Comparison of ENCODE assay signal across 27 mouse cellular contexts in the genomic region with DNA sequence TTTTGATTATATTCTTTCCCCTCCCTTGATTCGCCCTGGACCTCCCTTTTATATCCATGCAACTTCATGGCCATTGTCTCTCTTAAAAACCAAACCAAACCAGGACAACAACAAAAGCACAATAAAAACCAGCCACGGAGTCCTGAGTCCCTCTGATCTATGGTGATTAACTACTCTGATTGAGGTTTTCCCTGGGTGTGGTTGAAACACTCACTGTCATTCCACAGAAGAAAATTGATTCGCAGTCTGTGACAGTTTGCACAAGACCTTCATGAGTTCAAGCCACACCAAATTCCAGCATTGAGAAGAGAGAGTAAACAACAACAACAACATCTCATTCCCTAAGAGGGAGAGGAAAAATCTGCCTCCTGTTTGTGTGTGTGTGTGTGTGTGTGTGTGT. TPM values are rescaled to one million over a fixed set of nuclear protein-coding genes. Genes with fewer than 3 reads are reported as not detected.
A peak's percentile ranks its signal among the peaks of the same experiment; 100 is the strongest.
DNase-seq lines count a peak whose midpoint lies in the region; ATAC-seq and TF ChIP-seq lines count a peak whose summit lies in the region.
"Had no signal": no experiment of that assay in that cellular context is flagged by ENCODE, and none has a peak within 500 bp of the region (broad histone marks: within the 10 kb centered on the region; RNA-seq: fewer than 3 reads in every experiment).

No protein-coding gene starts in this region.

- no peaks in the 10 kb centered on the region for H3K79me2 ChIP-seq in myocyte (ENCODE audit: control insufficient read depth, insufficient read depth)

- H3K4me3 ChIP-seq in midbrain, embryonic 11.5 days (ENCODE audit: low read depth, low read length) = no peak overlapping the region
- H3K4me3 ChIP-seq in midbrain, postnatal 0 days (ENCODE audit: low read depth, low read length) = no peak overlapping the region
- no peak overlapping the region for H3K4me3 ChIP-seq in myocyte
- H3K4me3 ChIP-seq in layer of hippocampus, adult 2 months = no peak overlapping the region
- H3K4me3 ChIP-seq in forebrain, embryonic 15.5 days = no peak overlapping the region
- H3K4me3 ChIP-seq: embryonic facial prominence, embryonic 13.5 days; erythroblast, embryonic 14.5 days; forebrain, embryonic 12.5 days; gastrocnemius, adult 2 months; heart, embryonic 12.5 days; heart, embryonic 15.5 days had no signal

- H3K36me3 ChIP-seq in midbrain, embryonic 11.5 days (ENCODE audit: control insufficient read depth, insufficient read depth, low read length) = no peaks in the 10 kb centered on the region
- H3K36me3 ChIP-seq in midbrain, postnatal 0 days (ENCODE audit: insufficient read depth, low read length) = no peaks in the 10 kb centered on the region
- no peaks in the 10 kb centered on the region for H3K36me3 ChIP-seq in myocyte (ENCODE audit: control insufficient read depth, insufficient read depth)
- no peaks in the 10 kb centered on the region for H3K36me3 ChIP-seq in forebrain, embryonic 15.5 days
- H3K36me3 ChIP-seq: embryonic facial prominence, embryonic 13.5 days; forebrain, embryonic 12.5 days; heart, embryonic 12.5 days; heart, embryonic 15.5 days had no signal

- H3K27ac ChIP-seq in midbrain, embryonic 11.5 days (ENCODE audit: low read depth, low read length) = no peak overlapping the region
- no peak overlapping the region for H3K27ac ChIP-seq in midbrain, postnatal 0 days (ENCODE audit: low read depth, low read length)
- no peak overlapping the region for H3K27ac ChIP-seq in layer of hippocampus, adult 2 months
- no peak overlapping the region for H3K27ac ChIP-seq in forebrain, embryonic 15.5 days (replicated peaks)
- H3K27ac ChIP-seq: embryonic facial prominence, embryonic 13.5 days; forebrain, embryonic 12.5 days; gastrocnemius, adult 2 months; heart, embryonic 15.5 days; hindbrain, embryonic 14.5 days; hindbrain, postnatal 0 days had no signal

- 31% methylated on average over 3 of the region's 3 CpGs for WGBS in midbrain, embryonic 11.5 days
- WGBS in midbrain, postnatal 0 days = 34% methylated on average over 3 of the region's 3 CpGs
- WGBS in forebrain, embryonic 15.5 days = 26% methylated on average over 3 of the region's 3 CpGs

- TF ChIP-seq CTCF in midbrain, postnatal 0 days (IDR thresholded peaks at IDR 0.05) = no peak
- TF ChIP-seq CTCF in layer of hippocampus, adult 2 months (conservative IDR thresholded peaks at IDR 0.05) = no peak

- no peaks in the 10 kb centered on the region for H3K27me3 ChIP-seq in midbrain, embryonic 11.5 days (ENCODE audit: control insufficient read depth, insufficient read depth, low read length)
- no peaks in the 10 kb centered on the region for H3K27me3 ChIP-seq in midbrain, postnatal 0 days (ENCODE audit: insufficient read depth, low read length)
- H3K27me3 ChIP-seq in myocyte (ENCODE audit: control insufficient read depth, insufficient read depth, insufficient read length) = no peaks in the 10 kb centered on the region
- H3K27me3 ChIP-seq in forebrain, embryonic 15.5 days = no peaks in the 10 kb centered on the region
- H3K27me3 ChIP-seq: embryonic facial prominence, embryonic 13.5 days; forebrain, embryonic 12.5 days; heart, embryonic 12.5 days; heart, embryonic 15.5 days had no signal

- no peak overlapping the region for H3ac ChIP-seq in myocyte (ENCODE audit: control insufficient read depth, insufficient read length)

- H3K9ac ChIP-seq in midbrain, embryonic 11.5 days (ENCODE audit: low read length) = no peak overlapping the region
- no peak overlapping the region for H3K9ac ChIP-seq in midbrain, postnatal 0 days (replicated peaks; ENCODE audit: low read length, poor library complexity, severe bottlenecking)
- H3K9ac ChIP-seq in forebrain, embryonic 15.5 days (replicated peaks) = no peak overlapping the region
- H3K9ac ChIP-seq: embryonic facial prominence, embryonic 13.5 days; forebrain, embryonic 12.5 days; heart, embryonic 12.5 days; heart, embryonic 15.5 days; hindbrain, embryonic 14.5 days had no signal

- no peak overlapping the region for H3K4me2 ChIP-seq in midbrain, embryonic 11.5 days
- no peak overlapping the region for H3K4me2 ChIP-seq in midbrain, postnatal 0 days (ENCODE audit: low read depth, low read length, poor library complexity, severe bottlenecking)
- peak overlapping the region; percentile 35 for H3K4me2 ChIP-seq in myocyte (ENCODE audit: low read depth)
- no peak overlapping the region for H3K4me2 ChIP-seq in forebrain, embryonic 15.5 days (replicated peaks)
- H3K4me2 ChIP-seq: embryonic facial prominence, embryonic 13.5 days; forebrain, embryonic 12.5 days; heart, embryonic 12.5 days; heart, embryonic 15.5 days; hindbrain, embryonic 14.5 days had no signal

- peak; percentile 56 for DNase-seq in midbrain, embryonic 11.5 days (ENCODE audit: low spot score, missing footprints)
- DNase-seq in midbrain, postnatal 0 days (ENCODE audit: low spot score) = no peak
- peak; percentile 65 for DNase-seq in R1 (ENCODE audit: low read depth, low spot score)
- DNase-seq in layer of hippocampus, adult 2 months (ENCODE audit: low spot score in 2 of 2) = no peak
- DNase-seq: adrenal gland, postnatal 10 days; adrenal gland, postnatal 36 days; cerebellum, adult 18-20 months; cerebellum, adult 9-10 months; cerebellum, postnatal 14 days; gastrocnemius, adult 2 months; gastrocnemius, postnatal 14 days; heart, adult 18-20 months; heart, postnatal 10 days; heart, postnatal 36 days; kidney, adult 2 months had no signal

- no peaks in the 10 kb centered on the region for H3K9me3 ChIP-seq in midbrain, embryonic 11.5 days (ENCODE audit: control insufficient read depth, low read length)
- H3K9me3 ChIP-seq in midbrain, postnatal 0 days (ENCODE audit: low read length) = no peaks in the 10 kb centered on the region
- no peaks in the 10 kb centered on the region for H3K9me3 ChIP-seq in forebrain, embryonic 15.5 days
- H3K9me3 ChIP-seq: embryonic facial prominence, embryonic 13.5 days; forebrain, embryonic 12.5 days; heart, embryonic 12.5 days; heart, embryonic 15.5 days had no signal

- H3K4me1 ChIP-seq in midbrain, embryonic 11.5 days (ENCODE audit: control insufficient read depth, insufficient read depth, low read length) = no peaks in the 10 kb centered on the region
- H3K4me1 ChIP-seq in midbrain, postnatal 0 days (ENCODE audit: insufficient read depth, low read length) = no peaks in the 10 kb centered on the region
- no peaks in the 10 kb centered on the region for H3K4me1 ChIP-seq in forebrain, embryonic 15.5 days
- H3K4me1 ChIP-seq: embryonic facial prominence, embryonic 13.5 days; forebrain, embryonic 12.5 days had no signal

- no peak for TF ChIP-seq POLR2A in myocyte (IDR thresholded peaks at IDR 0.05; ENCODE audit: insufficient read length, low read depth)

- ATAC-seq in midbrain, embryonic 11.5 days (ENCODE audit: low FRiP score) = no peak
- no peak for ATAC-seq in midbrain, postnatal 0 days (ENCODE audit: low FRiP score)
- ATAC-seq in forebrain, embryonic 15.5 days (replicated peaks) = no peak
- ATAC-seq: CD4-positive, CD25-positive, alpha-beta regulatory T cell, adult 4 months; forebrain, embryonic 16.5 days; hindbrain, postnatal 0 days; inflammation-experienced regulatory T-cells, adult 6 months had no signal

TF ChIP-seq in myocyte, 11 proteins besides CTCF, POLR2A, EP300 and RAD21:
- TF ChIP-seq USF1 (IDR thresholded peaks at IDR 0.05; ENCODE audit: low read depth) (no peak), TCF3 (IDR thresholded peaks at IDR 0.05; ENCODE audit: insufficient read length, low read depth) (no peak), MYOG (IDR thresholded peaks at IDR 0.05; ENCODE audit: control insufficient read depth in 1 of 3, insufficient read depth in 1 of 3, insufficient read length in 2 of 3, low read depth in 2 of 3) (no peak), REST (IDR thresholded peaks at IDR 0.05; ENCODE audit: insufficient read depth, insufficient read length) (no peak), CEBPB (IDR thresholded peaks at IDR 0.05; ENCODE audit: insufficient read depth, poor library complexity, severe bottlenecking) (no peak), E2F4 (IDR thresholded peaks at IDR 0.05; ENCODE audit: insufficient read depth) (no peak), POLR2AphosphoS2 (IDR thresholded peaks at IDR 0.05; ENCODE audit: insufficient read length, low read depth) (no peak), TCF12 (IDR thresholded peaks at IDR 0.05; ENCODE audit: insufficient read depth, poor library complexity, severe bottlenecking) (no peak), MAX (IDR thresholded peaks at IDR 0.05; ENCODE audit: low read depth) (no peak), SRF (IDR thresholded peaks at IDR 0.05; ENCODE audit: control insufficient read depth, insufficient read length, low read depth) (no peak), MYOD1 (IDR thresholded peaks at IDR 0.05; ENCODE audit: control insufficient read depth in 1 of 3, insufficient read length in 2 of 3, low read depth in 2 of 3) (no peak)

RNA-seq across cellular contexts. Expression of gene Acsl3, which starts 56.1 kb away (rescaled TPM):
- 97.9 and 109 TPM in 2 replicates for polyA plus RNA-seq in midbrain, embryonic 11.5 days (2014; fragmentation: Nextera tagmentation; extraction: Ambion mirVana)
- total RNA-seq in midbrain, postnatal 0 days (2014; rRNA removed) = 104 and 108 TPM in 2 replicates
- 87.5 and 89.2 TPM in 2 replicates for polyA plus RNA-seq in midbrain, postnatal 0 days (2015; fragmentation: Nextera tagmentation; extraction: Ambion mirVana)
- 106 TPM for polyA plus RNA-seq in myocyte (2012; fragmentation: generic; extraction: Trizol)
- total RNA-seq in layer of hippocampus, adult 2 months (2021) = 100 to 1,000 TPM; 186 to 188 TPM
- polyA plus RNA-seq in forebrain, embryonic 15.5 days (2015; fragmentation: Nextera tagmentation; extraction: Ambion mirVana) = 74.3 and 77.0 TPM in 2 replicates

RNA-seq across cellular contexts. Expression of gene Utp14b, which starts 56.3 kb away (rescaled TPM):
- polyA plus RNA-seq in midbrain, embryonic 11.5 days (2014; fragmentation: Nextera tagmentation; extraction: Ambion mirVana) = 5.3 and 6.0 TPM in 2 replicates
- total RNA-seq in midbrain, postnatal 0 days (2014; rRNA removed) = 6.7 and 8.8 TPM in 2 replicates
- 1.8 and 2.4 TPM in 2 replicates for polyA plus RNA-seq in midbrain, postnatal 0 days (2015; fragmentation: Nextera tagmentation; extraction: Ambion mirVana)
- polyA plus RNA-seq in myocyte (2012; fragmentation: generic; extraction: Trizol) = 3.0 TPM
- total RNA-seq in layer of hippocampus, adult 2 months (2021) = 10 to 100 TPM; 21.6 to 28.7 TPM
- polyA plus RNA-seq in forebrain, embryonic 15.5 days (2015; fragmentation: Nextera tagmentation; extraction: Ambion mirVana) = 1.8 and 2.5 TPM in 2 replicates

Comparison
In these comparisons a context has a peak if more than half of its experiments do, and no peak if none do; other contexts are left out.
1. DNase-seq: peak in midbrain, embryonic 11.5 days (single experiment) and R1 (single experiment); none in midbrain, postnatal 0 days (single experiment) and layer of hippocampus, adult 2 months (0 of 2).